Mouse (Mus musculus): ENCODE results near the gene Slc12a8.

GRCm38 (mm10) chr16:33606691-33607532 lies 89.8 kb downstream of the Slc12a8 start:
- no peak for TF ChIP-seq GATA1 (IDR thresholded peaks at IDR 0.05; ENCODE audit: borderline replicate concordance, low read length)
- no peak for TF ChIP-seq CTCF (IDR thresholded peaks at IDR 0.05; ENCODE audit: low read depth, low read length)
- TF ChIP-seq GATA2 (IDR thresholded peaks at IDR 0.05; ENCODE audit: borderline replicate concordance, low read depth, low read length): no peak
- no peak for TF ChIP-seq POLR2AphosphoS5 (IDR thresholded peaks at IDR 0.05; ENCODE audit: insufficient replicate concordance, low read depth, low read length)
